Mouse (Mus musculus) adrenal gland, adult (tissue): ENCODE data around the gene Sertad4.

ENCODE experiments used
- DNase-seq, 2 experiments: peaks; one replicate each; pipeline ENCODE4 v3.0.0; 2022 to 2023; ENCODE audit warnings: low spot score in 1 of 2; ENCODE audit not compliant: inconsistent age in 2 of 2

Gene Sertad4

GRCm38 (mm10) chr1:192852047-192852446 is 3.5 kb downstream of the Sertad4 start:
- no peak for DNase-seq

- DNase-seq, result peak in 1 of 2 experiments; percentile 54
Measured at GRCm38 (mm10) chr1:192851640-192852039, 3.9 kb downstream of the Sertad4 start.

DNA sequence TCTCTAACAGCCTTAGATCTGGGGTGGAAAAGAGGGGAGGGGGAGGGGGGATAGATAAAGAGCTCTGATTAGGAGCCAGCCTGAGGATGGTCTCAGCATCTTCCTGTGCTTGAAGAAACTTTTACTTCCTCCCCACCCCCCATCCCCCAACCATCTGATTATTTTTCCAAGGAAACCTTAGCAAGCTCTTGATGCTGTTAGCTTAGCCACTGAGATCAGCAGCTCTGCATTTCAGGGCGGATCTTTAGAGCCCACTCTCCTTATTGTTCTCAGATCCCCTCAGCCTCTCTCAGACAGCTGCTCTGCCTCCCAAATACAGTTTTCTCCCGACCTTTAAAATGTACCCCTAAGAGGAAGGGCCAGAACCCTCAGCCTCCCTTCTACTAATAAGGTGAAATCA is 4.4 kb downstream of the Sertad4 start:
- no peak for DNase-seq

DNA sequence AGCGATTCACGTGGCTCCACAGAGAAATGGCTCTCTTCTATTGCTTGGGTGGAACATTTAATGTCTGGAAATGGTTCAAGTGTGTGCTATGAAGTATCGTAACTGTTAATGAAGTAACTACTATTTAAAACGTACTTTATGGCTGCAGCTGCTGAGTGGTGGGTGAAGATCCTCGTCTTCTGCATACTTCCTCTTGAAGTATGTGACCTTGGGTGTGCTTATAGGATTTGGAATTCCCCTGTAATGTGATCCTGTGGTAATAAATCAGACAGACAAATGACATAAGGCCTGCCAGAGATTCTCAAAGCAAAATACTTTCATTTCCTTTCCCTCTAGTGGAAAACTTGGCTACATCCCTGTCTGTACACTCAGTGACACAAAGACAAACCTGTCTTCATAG is 5.9 kb downstream of the Sertad4 start:
- no peak for DNase-seq

DNA sequence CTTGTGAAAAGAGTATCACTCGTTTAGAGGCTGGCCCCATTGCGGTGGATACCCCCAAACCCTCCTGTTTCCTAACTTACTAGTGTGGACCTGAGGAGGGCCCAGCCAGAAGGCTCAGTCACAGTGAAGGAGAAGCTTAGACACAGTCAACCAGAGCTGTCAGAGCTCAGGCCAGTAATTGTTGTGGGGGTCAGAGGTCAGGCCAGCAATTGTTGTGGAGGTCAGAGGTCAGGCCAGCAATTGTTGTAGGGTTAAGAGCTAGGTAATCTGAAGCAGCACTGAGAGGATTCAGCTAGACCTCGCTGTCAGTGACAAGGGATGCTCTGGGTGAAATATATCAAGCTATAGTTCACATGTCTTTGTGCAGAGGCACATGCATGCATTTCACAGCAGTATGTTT is 8.3 kb downstream of the Sertad4 start:
- no peak for DNase-seq

DNA sequence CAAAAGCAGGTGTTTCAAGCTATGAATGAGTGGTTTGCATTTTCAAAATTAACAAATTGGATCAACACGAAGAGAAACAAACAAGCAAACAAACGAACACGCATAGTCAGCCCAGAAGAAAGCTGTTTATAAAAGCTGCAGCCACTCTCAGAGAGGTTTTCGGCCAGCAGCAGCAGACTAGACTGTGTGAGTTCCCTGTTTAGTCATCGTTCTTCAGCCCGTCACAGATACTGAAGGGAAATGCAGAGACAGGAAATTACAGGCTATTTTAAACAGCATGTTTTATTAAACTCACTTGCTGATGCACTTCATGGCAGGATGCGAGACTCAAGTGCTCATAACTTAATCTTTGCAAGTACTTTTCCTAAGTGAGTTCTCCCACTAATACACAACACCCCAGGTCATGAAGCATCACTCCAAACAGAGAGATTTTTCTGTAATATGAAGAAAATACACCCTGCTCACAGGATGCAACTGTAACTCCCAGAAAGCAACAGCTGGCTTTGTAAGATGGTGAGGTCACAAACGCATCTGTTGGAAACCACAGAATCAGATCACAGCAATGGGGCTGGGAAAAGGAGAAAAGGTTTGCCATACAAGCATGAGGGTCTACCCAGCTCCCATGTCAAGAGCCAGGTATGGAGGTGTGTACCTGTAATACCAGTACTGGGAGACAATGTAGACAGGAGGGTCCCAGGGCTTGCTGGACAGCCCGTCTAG is 14.3 kb downstream of the Sertad4 start:
- DNase-seq, result no peak

- no peak for DNase-seq
Measured at GRCm38 (mm10) chr1:192840655-192841054, 14.9 kb downstream of the Sertad4 start.

GRCm38 (mm10) chr1:192835211-192835681 is 20.3 kb downstream of the Sertad4 start:
- no peak for DNase-seq

- DNase-seq, result peak; percentile 41 to 79
Measured at GRCm38 (mm10) chr1:192834361-192835210, 21.0 kb downstream of the Sertad4 start.

- no peak for DNase-seq
Measured at GRCm38 (mm10) chr1:192833586-192833985, 22.0 kb downstream of the Sertad4 start.

- DNase-seq, result no peak
Measured at GRCm38 (mm10) chr1:192833097-192833496, 22.5 kb downstream of the Sertad4 start.

DNA sequence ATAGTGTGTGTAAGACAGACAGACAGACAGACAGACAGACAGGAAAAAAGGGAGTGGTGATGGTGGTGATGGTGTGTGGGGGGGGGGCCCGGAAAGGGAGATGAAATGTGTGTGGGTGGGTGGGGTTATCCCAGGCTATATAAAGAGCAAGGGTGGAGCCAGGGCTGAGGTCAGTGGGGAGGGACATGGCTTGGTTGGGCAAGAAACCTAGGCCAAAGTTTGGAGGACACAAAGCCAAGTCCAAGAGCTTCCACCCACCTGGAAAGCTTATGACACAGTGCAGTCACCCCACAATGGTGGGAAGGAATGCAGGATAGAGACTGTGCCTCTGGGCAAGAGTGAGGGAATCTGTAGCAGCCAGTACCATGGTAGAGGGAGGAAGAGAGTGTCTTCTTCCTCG is 23.2 kb downstream of the Sertad4 start:
- DNase-seq, result no peak

DNA sequence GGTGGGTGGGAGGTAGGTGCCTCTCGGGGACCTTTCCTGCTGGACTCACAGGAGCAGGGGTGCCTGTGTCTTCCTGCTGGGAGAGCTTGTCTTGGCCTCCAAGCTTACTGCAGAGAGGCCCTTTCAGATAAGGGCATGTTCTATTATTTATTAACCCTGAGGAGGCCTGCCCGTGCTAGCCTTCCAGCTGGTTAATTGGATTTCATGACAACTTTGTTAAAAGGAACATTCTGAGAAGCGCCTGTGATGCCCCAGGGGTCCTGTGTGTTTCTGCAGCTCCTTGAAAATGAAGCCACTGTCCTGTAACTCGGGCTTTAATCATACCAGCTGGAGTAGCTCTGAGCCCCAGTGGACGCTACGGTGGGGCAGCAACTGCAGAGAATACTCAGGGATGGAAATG is 25.1 kb downstream of the Sertad4 start:
- no peak for DNase-seq

DNA sequence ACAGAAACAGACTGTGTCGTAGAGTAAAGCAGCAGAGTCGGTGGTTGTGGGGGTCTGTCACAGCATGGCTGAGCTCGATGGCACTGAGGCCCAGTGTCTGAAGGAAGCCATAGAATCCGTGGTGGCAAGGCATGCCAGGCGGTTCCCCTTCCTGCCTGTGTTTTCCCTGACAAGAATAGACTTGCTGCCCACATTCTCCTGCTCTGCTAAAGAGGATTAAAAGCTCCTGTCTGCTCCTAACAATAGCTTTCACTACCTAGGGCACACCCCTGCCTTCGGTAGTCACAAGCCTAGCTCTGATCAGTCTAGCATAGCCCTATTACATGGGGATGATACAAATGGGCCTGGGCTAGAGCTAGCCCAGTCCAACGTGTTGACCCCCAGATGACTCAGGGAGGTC is 26.6 kb downstream of the Sertad4 start:
- no peak for DNase-seq

- no peak for DNase-seq
Measured at GRCm38 (mm10) chr1:192827955-192828354, 27.6 kb downstream of the Sertad4 start.

GRCm38 (mm10) chr1:192825746-192826145 is 29.8 kb downstream of the Sertad4 start:
- DNase-seq, result no peak

DNA sequence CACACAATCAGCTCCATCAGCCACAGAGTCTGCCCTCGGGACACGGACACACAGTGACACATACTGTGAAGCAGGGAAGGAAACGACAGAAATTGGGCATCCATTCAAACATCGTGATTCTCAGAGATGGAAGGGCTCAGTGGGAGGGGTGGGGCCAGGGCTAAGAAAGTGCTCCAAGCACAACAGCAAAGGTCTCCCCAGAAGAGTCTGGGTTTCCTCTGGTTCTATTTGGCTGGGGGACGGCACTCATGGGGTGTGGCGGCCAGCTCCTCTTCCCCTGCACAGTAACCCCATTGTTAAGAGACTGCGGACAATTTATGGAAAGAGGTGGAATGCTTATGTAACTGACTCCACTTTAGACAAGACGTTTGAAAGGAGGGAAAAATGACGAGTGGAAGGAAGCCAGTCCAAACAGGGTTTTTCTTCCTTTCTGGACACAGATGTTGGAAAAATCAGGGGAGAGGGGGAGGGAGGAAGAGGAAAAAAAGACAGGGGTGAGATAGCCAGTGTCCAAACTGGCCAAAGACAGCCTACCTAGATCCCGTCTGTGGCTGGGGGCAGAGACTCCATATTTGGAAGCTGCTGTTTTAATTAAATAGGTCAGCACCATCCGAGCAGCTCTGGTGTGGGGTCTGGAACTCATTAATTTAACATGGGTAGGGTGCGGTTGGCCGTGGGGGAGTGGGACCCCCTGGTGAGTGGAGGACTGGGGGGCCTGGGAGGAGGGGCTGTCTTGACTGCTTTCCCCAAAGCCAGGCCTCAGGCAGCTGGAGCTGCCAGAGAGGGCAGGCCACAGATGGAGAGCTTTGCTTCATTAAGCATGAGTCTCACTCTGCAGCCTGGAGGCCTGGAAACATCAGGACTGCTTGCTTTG is 32.7 kb downstream of the Sertad4 start:
- DNase-seq, result peak; percentile 16 to 46

DNA sequence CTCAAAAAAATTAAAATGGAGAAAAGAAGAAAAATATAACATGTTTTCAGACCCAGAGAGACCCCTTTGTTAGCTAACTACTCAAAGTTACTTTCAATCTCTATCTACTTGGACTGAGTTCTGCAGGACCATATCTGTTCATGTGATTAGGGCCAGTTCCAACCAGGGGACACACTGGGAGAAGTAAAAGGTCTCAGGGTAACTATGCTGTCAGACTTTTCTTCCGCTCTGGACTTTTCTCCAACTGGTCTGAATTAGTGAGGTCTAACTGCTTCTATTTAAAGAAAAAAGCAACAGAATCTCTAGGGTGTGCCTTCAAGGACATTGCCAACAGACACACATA is 33.3 kb downstream of the Sertad4 start:
- DNase-seq, result no peak

DNA sequence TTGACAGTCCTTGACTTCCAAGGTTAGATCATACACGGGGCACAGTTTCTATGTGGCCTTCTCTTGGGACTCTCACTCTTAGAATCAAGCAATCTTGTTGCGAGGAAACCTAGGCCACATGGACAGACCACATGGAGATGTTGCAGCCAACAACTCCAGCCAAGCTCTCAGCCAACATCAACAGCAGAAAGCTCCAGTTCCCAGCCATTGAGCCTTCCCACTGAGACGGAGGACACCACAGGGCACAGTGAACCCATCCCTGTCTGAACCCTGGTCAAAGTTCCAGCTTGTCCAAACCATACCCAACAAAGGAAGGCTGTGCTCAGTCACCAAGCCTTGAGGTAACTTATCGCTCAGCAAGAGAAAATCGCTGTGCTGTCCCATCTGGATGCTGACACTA is 37.2 kb downstream of the Sertad4 start:
- peak in 1 of 2 experiments; percentile 49 for DNase-seq

GRCm38 (mm10) chr1:192815789-192816188 is 39.8 kb downstream of the Sertad4 start:
- DNase-seq, result no peak

DNA sequence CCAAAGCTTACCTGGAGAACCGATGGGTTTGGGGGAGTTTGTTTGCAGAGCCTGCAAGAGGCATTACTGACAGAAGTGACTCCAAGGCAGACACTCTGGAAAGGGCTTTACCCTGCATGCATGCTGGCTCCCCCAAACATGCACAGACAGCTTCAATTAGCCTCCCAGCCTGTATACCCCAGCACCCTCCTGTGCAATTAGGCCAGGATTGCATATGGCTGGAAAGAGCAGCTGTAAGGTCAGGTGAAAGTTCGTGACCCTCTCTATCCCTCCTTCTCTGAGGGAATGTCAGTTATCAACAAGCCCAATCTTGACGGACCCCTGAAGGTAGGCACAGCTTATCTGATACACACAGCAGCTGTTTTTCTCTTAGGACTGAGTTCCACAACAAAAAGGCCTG is 40.9 kb downstream of the Sertad4 start:
- no peak for DNase-seq
